17 mouse cellular contexts compared by ENCODE assay signal in genomic region chr7:83842486-83843259, GRCm38 (mm10). TPM values are rescaled to one million over a fixed set of nuclear protein-coding genes. Genes with fewer than 3 reads are reported as not detected.
DNase-seq lines count a peak whose midpoint lies in the region; ATAC-seq and TF ChIP-seq lines count a peak whose summit lies in the region.
"Had no signal": no experiment of that assay in that cellular context is flagged by ENCODE, and none has a peak within 500 bp of the region (broad histone marks: within the 10 kb centered on the region; RNA-seq: fewer than 3 reads in every experiment).

No protein-coding gene starts in this region.

- H3K9me3 ChIP-seq in embryonic facial prominence, embryonic 14.5 days (ENCODE audit: control insufficient read depth, low read length), result no peaks in the 10 kb centered on the region
- no peaks in the 10 kb centered on the region for H3K9me3 ChIP-seq in embryonic facial prominence, embryonic 10.5 days
- H3K9me3 ChIP-seq in kidney, postnatal 0 days (replicated peaks; ENCODE audit: low read length), result no peaks in the 10 kb centered on the region
- no peaks in the 10 kb centered on the region for H3K9me3 ChIP-seq in megakaryocyte, embryonic 14.5 days
- no peaks in the 10 kb centered on the region for H3K9me3 ChIP-seq in stomach, embryonic 15.5 days
- H3K9me3 ChIP-seq: embryonic facial prominence, embryonic 15.5 days; hindbrain, embryonic 13.5 days; limb, embryonic 13.5 days; midbrain, embryonic 13.5 days; neural tube, embryonic 12.5 days had no signal

- peak overlapping the region; percentile 52; the same call in 1 of the 2 replicates for H3K27ac ChIP-seq in embryonic facial prominence, embryonic 14.5 days (replicated peaks; ENCODE audit: low read depth, low read length)
- no peak overlapping the region for H3K27ac ChIP-seq in embryonic facial prominence, embryonic 10.5 days (replicated peaks)
- H3K27ac ChIP-seq in kidney, postnatal 0 days, result peak overlapping the region; percentile 66
- peak overlapping the region; percentile 26; the same call in 1 of the 2 replicates for H3K27ac ChIP-seq in stomach, embryonic 15.5 days
- H3K27ac ChIP-seq: embryonic facial prominence, embryonic 15.5 days; gastrocnemius, adult 2 months; hindbrain, embryonic 13.5 days; limb, embryonic 13.5 days; midbrain, embryonic 13.5 days; neural tube, embryonic 12.5 days had no signal

- DNase-seq in embryonic facial prominence, embryonic 14.5 days (ENCODE audit: low spot score), result no peak
- DNase-seq in embryonic facial prominence, embryonic 10.5 days (ENCODE audit: low spot score), result no peak
- peak; percentile 70 for DNase-seq in kidney, postnatal 0 days (ENCODE audit: low spot score)
- no peak for DNase-seq in kidney, adult 9 months
- DNase-seq in gastrocnemius, adult 8-10 months (ENCODE audit: low spot score in 2 of 2), result no peak
- DNase-seq: adrenal gland, postnatal 14 days; cerebellum, postnatal 36 days; gastrocnemius, adult 2 months had no signal

- TF ChIP-seq CTCF in kidney, postnatal 0 days (IDR thresholded peaks at IDR 0.05; ENCODE audit: low read depth), result no peak

- no peak overlapping the region for H3K4me3 ChIP-seq in embryonic facial prominence, embryonic 14.5 days (ENCODE audit: low read depth, low read length)
- no peak overlapping the region for H3K4me3 ChIP-seq in embryonic facial prominence, embryonic 10.5 days
- H3K4me3 ChIP-seq in kidney, postnatal 0 days (replicated peaks; ENCODE audit: low read depth, low read length), result no peak overlapping the region
- H3K4me3 ChIP-seq in megakaryocyte, embryonic 14.5 days (replicated peaks), result peak overlapping the region; percentile 43
- no peak overlapping the region for H3K4me3 ChIP-seq in stomach, embryonic 15.5 days (replicated peaks)
- H3K4me3 ChIP-seq: embryonic facial prominence, embryonic 15.5 days; gastrocnemius, adult 2 months; hindbrain, embryonic 13.5 days; limb, embryonic 13.5 days; midbrain, embryonic 13.5 days; neural tube, embryonic 12.5 days had no signal

- H3K4me1 ChIP-seq in embryonic facial prominence, embryonic 14.5 days (ENCODE audit: control insufficient read depth, insufficient read depth, low read length), result no peaks in the 10 kb centered on the region; the same call in 1 of the 2 replicates
- H3K4me1 ChIP-seq in embryonic facial prominence, embryonic 10.5 days, result peaks cover 20% of the 10 kb centered on the region
- no peaks in the 10 kb centered on the region; the same call in 1 of the 2 replicates for H3K4me1 ChIP-seq in kidney, postnatal 0 days (replicated peaks; ENCODE audit: insufficient read depth, low read length)
- H3K4me1 ChIP-seq in megakaryocyte, embryonic 14.5 days, result peaks cover 46% of the 10 kb centered on the region
- H3K4me1 ChIP-seq in stomach, embryonic 15.5 days, result peaks cover 3% of the 10 kb centered on the region; the same call in 1 of the 2 replicates
- H3K4me1 ChIP-seq: hindbrain, embryonic 13.5 days; midbrain, embryonic 13.5 days; neural tube, embryonic 12.5 days had no signal

- H3K27me3 ChIP-seq in embryonic facial prominence, embryonic 14.5 days (replicated peaks; ENCODE audit: control insufficient read depth, insufficient read depth, low read length), result no peaks in the 10 kb centered on the region
- H3K27me3 ChIP-seq in embryonic facial prominence, embryonic 10.5 days (replicated peaks; ENCODE audit: low read depth, poor library complexity, severe bottlenecking), result no peaks in the 10 kb centered on the region
- H3K27me3 ChIP-seq in kidney, postnatal 0 days (ENCODE audit: insufficient read depth, low read length), result no peaks in the 10 kb centered on the region
- H3K27me3 ChIP-seq in megakaryocyte, embryonic 14.5 days (replicated peaks), result peaks cover 4% of the 10 kb centered on the region
- H3K27me3 ChIP-seq in stomach, embryonic 15.5 days (replicated peaks), result no peaks in the 10 kb centered on the region
- H3K27me3 ChIP-seq: embryonic facial prominence, embryonic 15.5 days; hindbrain, embryonic 13.5 days; limb, embryonic 13.5 days; midbrain, embryonic 13.5 days; neural tube, embryonic 12.5 days had no signal

- no peak overlapping the region for H3K4me2 ChIP-seq in embryonic facial prominence, embryonic 14.5 days (ENCODE audit: low read depth, low read length)
- H3K4me2 ChIP-seq in kidney, postnatal 0 days (ENCODE audit: low read length), result no peak overlapping the region
- H3K4me2 ChIP-seq in stomach, embryonic 15.5 days, result no peak overlapping the region
- H3K4me2 ChIP-seq: embryonic facial prominence, embryonic 15.5 days; hindbrain, embryonic 13.5 days; limb, embryonic 13.5 days; midbrain, embryonic 13.5 days; neural tube, embryonic 12.5 days had no signal

- H3K36me3 ChIP-seq in embryonic facial prominence, embryonic 14.5 days (ENCODE audit: control insufficient read depth, insufficient read depth, low read length), result no peaks in the 10 kb centered on the region
- no peaks in the 10 kb centered on the region for H3K36me3 ChIP-seq in embryonic facial prominence, embryonic 10.5 days (replicated peaks)
- H3K36me3 ChIP-seq in kidney, postnatal 0 days (ENCODE audit: insufficient read depth, low read length), result no peaks in the 10 kb centered on the region
- no peaks in the 10 kb centered on the region for H3K36me3 ChIP-seq in megakaryocyte, embryonic 14.5 days (replicated peaks; ENCODE audit: low read length)
- H3K36me3 ChIP-seq in stomach, embryonic 15.5 days, result no peaks in the 10 kb centered on the region
- H3K36me3 ChIP-seq: embryonic facial prominence, embryonic 15.5 days; hindbrain, embryonic 13.5 days; limb, embryonic 13.5 days; midbrain, embryonic 13.5 days; neural tube, embryonic 12.5 days had no signal

- H3K9ac ChIP-seq in embryonic facial prominence, embryonic 14.5 days (ENCODE audit: low read depth, low read length), result no peak overlapping the region
- H3K9ac ChIP-seq in kidney, postnatal 0 days (ENCODE audit: low read depth, low read length), result no peak overlapping the region
- H3K9ac ChIP-seq in stomach, embryonic 15.5 days, result no peak overlapping the region
- H3K9ac ChIP-seq: embryonic facial prominence, embryonic 15.5 days; hindbrain, embryonic 13.5 days; limb, embryonic 13.5 days; midbrain, embryonic 13.5 days; neural tube, embryonic 12.5 days had no signal

- WGBS in embryonic facial prominence, embryonic 14.5 days, result 56% methylated on average over 6 of the region's 6 CpGs
- WGBS in embryonic facial prominence, embryonic 10.5 days, result 58% methylated on average over 6 of the region's 6 CpGs
- 54% methylated on average over 6 of the region's 6 CpGs for WGBS in kidney, postnatal 0 days
- WGBS in stomach, embryonic 15.5 days, result 49% methylated on average over 6 of the region's 6 CpGs

- no peak for ATAC-seq in embryonic facial prominence, embryonic 14.5 days (ENCODE audit: low read depth)
- peak; percentile 40; the same call in 1 of the 2 replicates for ATAC-seq in kidney, postnatal 0 days (replicated peaks; ENCODE audit: low FRiP score, low read depth)
- ATAC-seq in megakaryocyte, adult 5-6 weeks (ENCODE audit: poor library complexity, severe bottlenecking), result no peak
- ATAC-seq in stomach, embryonic 15.5 days (ENCODE audit: insufficient read depth, low FRiP score, low read depth), result no peak
- ATAC-seq: forebrain, embryonic 14.5 days; midbrain, embryonic 13.5 days had no signal

RNA-seq across cellular contexts. Expression of gene Tlnrd1, which starts 41.4 kb away (rescaled TPM):
- polyA plus RNA-seq in embryonic facial prominence, embryonic 14.5 days (2014; fragmentation: Nextera tagmentation; extraction: Ambion mirVana), result 14.9 and 15.1 TPM in 2 replicates
- 14.2 and 14.6 TPM in 2 replicates for polyA plus RNA-seq in embryonic facial prominence, embryonic 10.5 days (2016; fragmentation: Nextera tagmentation; extraction: Ambion mirVana)
- polyA plus RNA-seq in kidney, postnatal 0 days (2015; fragmentation: Nextera tagmentation; extraction: Ambion mirVana), result 10.0 and 12.8 TPM in 2 replicates
- polyA plus RNA-seq in megakaryocyte, embryonic 14.5 days (2012; ENCODE audit: insufficient read depth, low replicate concordance), result 23.5 and 35.1 TPM in 2 replicates
- total RNA-seq in megakaryocyte, adult 5-6 weeks (2015), result 13.8 and 14.3 TPM in 2 replicates
- total RNA-seq in megakaryocyte, adult 5-6 weeks (2017), result 5.7 and 10.5 TPM in 2 replicates
- 14.2 and 14.3 TPM in 2 replicates for polyA plus RNA-seq in stomach, embryonic 15.5 days (2015; fragmentation: Nextera tagmentation; extraction: Ambion mirVana)
- 1 to 10 TPM; 1.3 to 1.7 (median 1.6) TPM for total RNA-seq in gastrocnemius, adult 8-10 months (2022)

RNA-seq across cellular contexts. Expression of gene Mesd, which starts 41.6 kb away (rescaled TPM):
- 84.2 and 89.3 TPM in 2 replicates for polyA plus RNA-seq in embryonic facial prominence, embryonic 14.5 days (2014; fragmentation: Nextera tagmentation; extraction: Ambion mirVana)
- polyA plus RNA-seq in embryonic facial prominence, embryonic 10.5 days (2016; fragmentation: Nextera tagmentation; extraction: Ambion mirVana), result 90.6 and 99.6 TPM in 2 replicates
- polyA plus RNA-seq in kidney, postnatal 0 days (2015; fragmentation: Nextera tagmentation; extraction: Ambion mirVana), result 109 and 111 TPM in 2 replicates
- 34.7 and 35.8 TPM in 2 replicates for polyA plus RNA-seq in megakaryocyte, embryonic 14.5 days (2012; ENCODE audit: insufficient read depth, low replicate concordance)
- total RNA-seq in megakaryocyte, adult 5-6 weeks (2015), result 16.9 and 18.4 TPM in 2 replicates
- total RNA-seq in megakaryocyte, adult 5-6 weeks (2017), result 24.3 and 25.8 TPM in 2 replicates
- 107 and 123 TPM in 2 replicates for polyA plus RNA-seq in stomach, embryonic 15.5 days (2015; fragmentation: Nextera tagmentation; extraction: Ambion mirVana)
- 10 to 100 TPM; 19.6 to 25.1 (median 21.2) TPM for total RNA-seq in gastrocnemius, adult 8-10 months (2022)

RNA-seq across cellular contexts. Expression of gene Cfap161, which starts 48.0 kb away (rescaled TPM):
- polyA plus RNA-seq in embryonic facial prominence, embryonic 14.5 days (2014; fragmentation: Nextera tagmentation; extraction: Ambion mirVana), result 2.0 and 4.3 TPM in 2 replicates
- 0.15 TPM in 1 of 2 replicates, not detected in the other for polyA plus RNA-seq in embryonic facial prominence, embryonic 10.5 days (2016; fragmentation: Nextera tagmentation; extraction: Ambion mirVana)
- polyA plus RNA-seq in kidney, postnatal 0 days (2015; fragmentation: Nextera tagmentation; extraction: Ambion mirVana), result 0.27 and 0.34 TPM in 2 replicates
- not detected in 2 replicates for polyA plus RNA-seq in megakaryocyte, embryonic 14.5 days (2012; ENCODE audit: insufficient read depth, low replicate concordance)
- not detected in 2 replicates for total RNA-seq in megakaryocyte, adult 5-6 weeks (2015)
- total RNA-seq in megakaryocyte, adult 5-6 weeks (2017), result not detected in 2 replicates
- polyA plus RNA-seq in stomach, embryonic 15.5 days (2015; fragmentation: Nextera tagmentation; extraction: Ambion mirVana), result 0.32 TPM in 1 of 2 replicates, not detected in the other
- not detected for total RNA-seq in gastrocnemius, adult 8-10 months (2022)
- total RNA-seq: adrenal gland, postnatal 14 days; gastrocnemius, adult 2 months had no signal
- polyA plus RNA-seq: neural tube, embryonic 12.5 days had no signal
